Mouse (Mus musculus): ENCODE measurements at regions not wholly inside any gene's neighbourhood (a gene's known extent, or its start where the extent isn't known, plus 50 kb on each side); places are given as distances from the start of the nearest gene placed in this dataset.

DNA sequence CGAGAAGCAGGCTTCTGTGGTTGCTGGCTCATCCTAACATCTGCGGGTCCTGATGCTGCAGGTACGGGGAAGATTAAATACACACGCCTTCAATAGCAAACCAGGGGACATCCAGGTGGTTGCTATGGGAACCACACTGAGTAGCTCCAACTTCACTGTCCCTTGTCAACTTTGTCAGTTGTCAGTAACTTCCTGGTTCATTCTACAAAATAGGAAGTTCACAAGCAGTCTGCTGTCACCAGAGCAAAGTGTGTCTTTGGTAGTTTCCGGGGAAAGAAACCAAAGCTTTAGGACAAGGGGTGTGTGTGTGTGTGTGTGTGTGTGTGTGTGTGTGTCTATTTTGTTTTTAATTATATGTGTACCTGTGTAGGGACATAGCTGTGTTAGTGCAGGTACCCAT is 80.5 kb upstream of the Card11 start:
- no peak overlapping the region for H3K27ac ChIP-seq (replicated peaks; ENCODE audit: low read depth, low read length)
- H3K27me3 ChIP-seq (replicated peaks; ENCODE audit: control insufficient read depth, insufficient read depth, low read length): no peaks in the 10 kb centered on the region
- ATAC-seq (ENCODE audit: low read depth) (no peak), DNase-seq (ENCODE audit: low spot score) (no peak)
- H3K4me2 ChIP-seq (ENCODE audit: low read depth, low read length): no peak overlapping the region
- no peak overlapping the region for H3K4me3 ChIP-seq (ENCODE audit: low read depth, low read length)
- H3K4me1 ChIP-seq (ENCODE audit: control insufficient read depth, insufficient read depth, low read length): no peaks in the 10 kb centered on the region
- H3K36me3 ChIP-seq (ENCODE audit: control insufficient read depth, insufficient read depth, low read length): no peaks in the 10 kb centered on the region
- H3K9ac ChIP-seq (ENCODE audit: low read depth, low read length): no peak overlapping the region
- 62% methylated on average over 5 of the region's 5 CpGs for WGBS
- no peaks in the 10 kb centered on the region for H3K9me3 ChIP-seq (ENCODE audit: control insufficient read depth, low read length)

DNA sequence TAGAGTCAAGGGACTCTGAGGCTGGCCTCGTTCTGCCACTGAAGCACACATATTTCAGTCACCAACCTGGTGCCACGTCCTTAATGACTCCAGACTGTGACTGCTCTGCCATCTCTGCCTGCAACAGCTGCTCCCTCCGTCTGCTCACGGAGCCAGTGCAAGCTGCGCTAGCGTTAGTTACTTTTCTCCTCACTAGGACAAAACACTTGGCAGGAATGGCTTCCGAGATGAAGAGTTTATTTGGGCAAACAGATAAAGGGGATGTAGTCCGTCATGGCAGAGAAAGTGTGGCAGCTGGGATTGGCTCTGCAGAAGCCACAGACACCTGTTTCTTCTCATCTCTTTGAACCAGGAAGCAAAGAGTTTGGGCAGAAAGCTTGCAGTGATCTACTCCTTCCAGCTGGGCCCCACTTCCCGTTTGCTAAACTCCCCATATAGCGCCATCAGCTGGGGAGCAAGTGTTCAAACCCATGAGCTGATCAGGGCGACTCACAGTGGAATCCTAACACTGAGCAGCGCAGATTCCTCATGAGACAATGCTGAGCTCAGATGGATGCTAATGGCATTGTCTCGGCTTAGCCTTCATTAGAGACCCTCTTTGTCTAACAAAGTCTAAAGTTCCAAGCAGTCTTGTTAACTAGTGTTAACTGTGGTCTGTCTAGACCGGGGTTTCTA is 83.8 kb upstream of the Card11 start:
- Histone ChIP-seq H3K4me1 (ENCODE audit: control insufficient read depth, insufficient read depth, low read length) (no peaks in the 10 kb centered on the region), H3K4me3 (ENCODE audit: low read depth, low read length) (no peak overlapping the region), H3K4me2 (ENCODE audit: low read depth, low read length) (no peak overlapping the region), H3K27me3 (replicated peaks; ENCODE audit: control insufficient read depth, insufficient read depth, low read length) (no peaks in the 10 kb centered on the region), H3K9me3 (ENCODE audit: control insufficient read depth, low read length) (no peaks in the 10 kb centered on the region), H3K27ac (replicated peaks; ENCODE audit: low read depth, low read length) (no peak overlapping the region), H3K9ac (ENCODE audit: low read depth, low read length) (no peak overlapping the region), H3K36me3 (ENCODE audit: control insufficient read depth, insufficient read depth, low read length) (no peaks in the 10 kb centered on the region)
- DNase-seq (ENCODE audit: low spot score) (no peak), ATAC-seq (ENCODE audit: low read depth) (peak; percentile 63; the same call in 1 of the 2 replicates)
- 78% methylated on average over 14 of the region's 14 CpGs for WGBS

DNA sequence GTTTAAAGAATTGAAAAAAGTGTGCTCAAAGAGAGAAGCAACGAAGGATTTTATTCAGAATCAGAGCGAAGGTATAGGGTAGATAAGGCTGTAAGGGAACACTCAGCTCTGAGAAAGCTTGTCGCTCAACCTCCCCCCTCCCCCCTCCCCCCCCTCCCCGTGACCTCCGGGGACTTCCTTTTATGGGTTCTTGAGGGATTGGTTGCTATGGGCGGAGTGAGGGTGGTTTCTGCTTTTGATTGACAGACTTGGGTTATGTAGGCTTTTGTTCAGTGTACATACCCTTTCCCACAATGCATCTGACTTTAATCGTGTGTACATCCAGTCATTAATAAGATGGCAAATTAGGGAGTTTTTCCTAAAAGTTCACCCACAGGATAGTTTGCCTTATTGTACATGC is 84.4 kb upstream of the Card11 start:
- Histone ChIP-seq H3K4me3 (ENCODE audit: low read depth, low read length) (no peak overlapping the region), H3K27ac (replicated peaks; ENCODE audit: low read depth, low read length) (no peak overlapping the region), H3K27me3 (replicated peaks; ENCODE audit: control insufficient read depth, insufficient read depth, low read length) (no peaks in the 10 kb centered on the region), H3K4me2 (ENCODE audit: low read depth, low read length) (no peak overlapping the region), H3K4me1 (ENCODE audit: control insufficient read depth, insufficient read depth, low read length) (no peaks in the 10 kb centered on the region), H3K36me3 (ENCODE audit: control insufficient read depth, insufficient read depth, low read length) (no peaks in the 10 kb centered on the region), H3K9me3 (ENCODE audit: control insufficient read depth, low read length) (no peaks in the 10 kb centered on the region), H3K9ac (ENCODE audit: low read depth, low read length) (no peak overlapping the region)
- DNase-seq (ENCODE audit: low spot score) (peak; percentile 42), ATAC-seq (ENCODE audit: low read depth) (peak; percentile 64)
- 57% methylated on average over 5 of the region's 7 CpGs for WGBS

DNA sequence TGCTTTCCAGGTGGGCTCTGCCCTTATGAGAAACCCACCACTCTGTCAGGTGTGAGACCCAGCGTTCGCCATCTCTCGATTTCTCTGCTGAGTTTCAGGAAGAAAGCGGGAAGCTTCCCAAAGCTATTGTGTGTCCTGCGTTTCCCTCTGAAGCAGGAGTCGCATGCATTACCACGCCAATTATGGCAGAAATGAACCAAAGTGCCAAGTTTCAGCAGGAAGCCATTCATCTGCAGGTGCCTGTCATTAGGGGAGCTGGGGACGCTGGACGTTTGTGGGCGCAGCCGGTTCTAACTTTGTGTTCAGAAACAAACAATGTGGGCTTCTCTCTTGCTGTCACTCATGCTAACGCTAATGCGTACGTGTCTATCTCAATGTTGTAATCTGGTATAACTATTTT is 91.3 kb upstream of the Card11 start:
- Histone ChIP-seq H3K4me3 (ENCODE audit: low read depth, low read length) (no peak overlapping the region), H3K27me3 (replicated peaks; ENCODE audit: control insufficient read depth, insufficient read depth, low read length) (no peaks in the 10 kb centered on the region), H3K9me3 (ENCODE audit: control insufficient read depth, low read length) (no peaks in the 10 kb centered on the region), H3K9ac (ENCODE audit: low read depth, low read length) (no peak overlapping the region), H3K4me2 (ENCODE audit: low read depth, low read length) (no peak overlapping the region), H3K27ac (replicated peaks; ENCODE audit: low read depth, low read length) (no peak overlapping the region), H3K4me1 (ENCODE audit: control insufficient read depth, insufficient read depth, low read length) (no peaks in the 10 kb centered on the region), H3K36me3 (ENCODE audit: control insufficient read depth, insufficient read depth, low read length) (no peaks in the 10 kb centered on the region)
- no peak for ATAC-seq (ENCODE audit: low read depth)
- no peak for DNase-seq (ENCODE audit: low spot score)
- WGBS: 58% methylated on average over 14 of the region's 14 CpGs

DNA sequence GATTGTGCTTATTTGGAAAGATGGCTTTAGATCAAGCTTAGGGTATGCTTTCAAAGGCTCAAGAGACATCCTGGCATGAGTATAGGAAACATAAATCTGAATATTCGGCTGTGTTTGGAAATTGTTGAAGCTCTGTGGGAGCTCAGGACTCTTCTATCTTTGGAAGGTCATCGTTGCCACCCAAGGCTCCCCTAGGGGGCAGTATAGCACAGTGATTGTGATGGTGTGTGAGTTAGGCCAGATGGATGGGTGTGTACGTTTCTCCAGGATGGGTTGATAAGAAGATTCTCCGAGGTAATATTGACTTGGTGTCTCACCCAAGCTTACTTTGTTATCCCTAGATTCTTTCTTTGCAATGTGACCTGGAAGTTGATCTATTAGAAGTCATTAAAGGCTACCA is 93.3 kb upstream of the Card11 start:
- Histone ChIP-seq H3K9me3 (ENCODE audit: control insufficient read depth, low read length) (no peaks in the 10 kb centered on the region), H3K27ac (replicated peaks; ENCODE audit: low read depth, low read length) (no peak overlapping the region), H3K27me3 (replicated peaks; ENCODE audit: control insufficient read depth, insufficient read depth, low read length) (no peaks in the 10 kb centered on the region), H3K4me2 (ENCODE audit: low read depth, low read length) (no peak overlapping the region), H3K4me1 (ENCODE audit: control insufficient read depth, insufficient read depth, low read length) (no peaks in the 10 kb centered on the region), H3K36me3 (ENCODE audit: control insufficient read depth, insufficient read depth, low read length) (no peaks in the 10 kb centered on the region), H3K9ac (ENCODE audit: low read depth, low read length) (no peak overlapping the region), H3K4me3 (ENCODE audit: low read depth, low read length) (no peak overlapping the region)
- no peak for DNase-seq (ENCODE audit: low spot score)
- 54% methylated on average over 4 of the region's 4 CpGs for WGBS
- ATAC-seq (ENCODE audit: low read depth): no peak

DNA sequence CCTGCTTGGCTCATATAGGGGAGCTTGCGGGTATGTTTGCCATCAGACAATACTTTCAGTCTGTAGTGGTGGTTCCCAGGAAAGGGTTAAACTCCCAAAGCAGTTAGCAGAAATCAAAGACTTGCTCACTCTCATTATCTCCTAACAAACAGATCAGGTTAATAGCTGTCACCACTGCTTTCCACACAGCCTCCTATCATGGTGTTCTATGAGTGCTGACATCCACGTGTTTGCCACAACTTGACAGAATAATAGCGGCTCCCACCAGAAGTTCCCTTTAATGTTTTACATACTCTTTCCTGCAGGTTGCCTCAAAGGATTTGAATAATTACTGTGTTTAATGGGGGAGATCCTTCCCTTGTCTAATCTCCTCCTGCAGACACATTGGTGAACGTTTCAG is 97.5 kb upstream of the Card11 start:
- no peaks in the 10 kb centered on the region for H3K9me3 ChIP-seq (ENCODE audit: control insufficient read depth, low read length)
- no peaks in the 10 kb centered on the region for H3K4me1 ChIP-seq (ENCODE audit: control insufficient read depth, insufficient read depth, low read length)
- no peak overlapping the region for H3K4me2 ChIP-seq (ENCODE audit: low read depth, low read length)
- H3K4me3 ChIP-seq (ENCODE audit: low read depth, low read length): no peak overlapping the region
- H3K36me3 ChIP-seq (ENCODE audit: control insufficient read depth, insufficient read depth, low read length): no peaks in the 10 kb centered on the region
- no peak overlapping the region for H3K27ac ChIP-seq (replicated peaks; ENCODE audit: low read depth, low read length)
- H3K27me3 ChIP-seq (replicated peaks; ENCODE audit: control insufficient read depth, insufficient read depth, low read length): no peaks in the 10 kb centered on the region
- no peak overlapping the region for H3K9ac ChIP-seq (ENCODE audit: low read depth, low read length)
- WGBS: 43% methylated on average over 4 of the region's 4 CpGs
- peak; percentile 39 for DNase-seq (ENCODE audit: low spot score)
- no peak for ATAC-seq (ENCODE audit: low read depth)

DNA sequence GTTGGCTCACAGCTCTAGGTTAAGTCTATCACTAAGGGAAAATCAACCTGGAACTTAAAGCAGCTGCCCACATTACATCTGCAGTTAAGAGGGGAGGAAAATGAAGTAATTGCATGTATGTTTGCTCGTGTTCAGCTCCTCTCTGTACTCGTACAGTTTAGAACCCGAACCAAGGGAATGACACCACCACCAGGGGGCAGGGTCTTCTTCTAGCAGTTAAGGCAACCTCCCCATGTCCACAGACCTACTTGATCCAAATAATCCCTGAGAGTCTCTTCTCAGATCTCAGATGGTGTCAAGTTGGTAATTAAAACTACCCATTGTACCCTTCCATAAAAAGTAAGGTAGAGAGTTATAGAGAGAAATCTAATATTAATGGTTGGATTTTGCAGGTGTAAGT is 111.3 kb upstream of the Card11 start:
- H3K27me3 ChIP-seq (replicated peaks; ENCODE audit: control insufficient read depth, insufficient read depth, low read length): no peaks in the 10 kb centered on the region
- H3K4me3 ChIP-seq (ENCODE audit: low read depth, low read length): no peak overlapping the region
- no peaks in the 10 kb centered on the region for H3K4me1 ChIP-seq (ENCODE audit: control insufficient read depth, insufficient read depth, low read length)
- H3K9me3 ChIP-seq (ENCODE audit: control insufficient read depth, low read length): no peaks in the 10 kb centered on the region
- WGBS: 86% methylated on average over 3 of the region's 3 CpGs
- peak; percentile 12 for DNase-seq (ENCODE audit: low spot score)
- no peaks in the 10 kb centered on the region for H3K36me3 ChIP-seq (ENCODE audit: control insufficient read depth, insufficient read depth, low read length)
- no peak for ATAC-seq (ENCODE audit: low read depth)
- no peak overlapping the region for H3K27ac ChIP-seq (replicated peaks; ENCODE audit: low read depth, low read length)
- H3K4me2 ChIP-seq (ENCODE audit: low read depth, low read length): no peak overlapping the region
- H3K9ac ChIP-seq (ENCODE audit: low read depth, low read length): no peak overlapping the region

DNA sequence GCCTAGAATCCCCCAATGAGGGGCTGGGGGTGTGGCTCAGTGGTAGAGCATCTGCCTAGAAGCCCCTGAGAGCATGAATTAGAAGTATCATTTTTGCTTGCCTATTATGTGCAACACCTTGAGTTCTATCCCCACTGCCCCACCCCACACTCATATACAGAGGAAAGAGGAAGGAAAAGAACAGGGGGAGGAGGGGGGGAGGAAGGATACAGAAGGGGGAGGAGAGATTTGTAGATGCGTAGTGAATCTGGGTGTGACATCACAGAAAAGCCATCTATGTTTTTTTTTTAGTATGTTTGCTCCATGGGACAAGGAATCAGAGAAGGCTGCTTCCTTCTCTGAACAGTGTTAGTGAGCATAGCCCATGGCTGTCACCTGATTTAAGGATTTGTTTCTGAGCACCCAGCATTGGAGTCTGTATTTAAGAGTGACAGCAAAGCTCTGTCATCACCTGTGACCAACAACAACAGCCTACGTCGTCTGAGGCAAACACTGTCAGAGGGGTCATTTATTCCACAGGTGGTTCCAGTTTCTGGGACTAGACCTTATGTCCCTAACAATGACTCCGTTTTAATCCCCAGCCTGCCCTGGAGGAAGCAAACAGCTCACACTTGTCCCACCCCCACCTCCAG is 115.0 kb upstream of the Card11 start:
- H3K4me3 ChIP-seq (ENCODE audit: low read depth, low read length): no peak overlapping the region
- ATAC-seq (ENCODE audit: low read depth) (no peak), DNase-seq (ENCODE audit: low spot score) (no peak)
- WGBS: 32% methylated on average over 4 of the region's 4 CpGs
- no peak overlapping the region for H3K27ac ChIP-seq (replicated peaks; ENCODE audit: low read depth, low read length)
- no peak overlapping the region for H3K9ac ChIP-seq (ENCODE audit: low read depth, low read length)
- no peaks in the 10 kb centered on the region for H3K4me1 ChIP-seq (ENCODE audit: control insufficient read depth, insufficient read depth, low read length)
- H3K9me3 ChIP-seq (ENCODE audit: control insufficient read depth, low read length): no peaks in the 10 kb centered on the region
- no peaks in the 10 kb centered on the region for H3K36me3 ChIP-seq (ENCODE audit: control insufficient read depth, insufficient read depth, low read length)
- no peak overlapping the region for H3K4me2 ChIP-seq (ENCODE audit: low read depth, low read length)
- no peaks in the 10 kb centered on the region for H3K27me3 ChIP-seq (replicated peaks; ENCODE audit: control insufficient read depth, insufficient read depth, low read length)

DNA sequence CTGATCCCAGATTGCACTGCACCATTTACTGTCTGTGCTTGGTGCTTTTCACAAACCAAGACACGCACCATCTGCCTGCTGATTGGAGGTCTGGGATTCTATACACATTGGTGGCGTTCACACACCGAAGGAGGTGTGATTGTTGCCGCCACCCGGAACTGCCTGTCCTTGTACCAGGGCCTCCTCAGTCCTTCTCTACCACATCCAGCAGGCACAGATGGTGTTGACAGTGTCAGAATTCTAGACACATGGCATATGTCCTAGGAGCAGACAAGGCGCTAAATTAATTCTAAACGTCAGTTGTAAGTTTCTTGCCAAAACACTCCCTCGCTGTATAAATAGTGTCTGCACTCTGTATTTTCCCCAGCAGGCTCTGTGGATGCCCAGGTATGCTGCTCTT is 115.6 kb upstream of the Card11 start:
- Histone ChIP-seq H3K4me3 (ENCODE audit: low read depth, low read length) (no peak overlapping the region), H3K27ac (replicated peaks; ENCODE audit: low read depth, low read length) (no peak overlapping the region), H3K36me3 (ENCODE audit: control insufficient read depth, insufficient read depth, low read length) (no peaks in the 10 kb centered on the region), H3K4me2 (ENCODE audit: low read depth, low read length) (no peak overlapping the region), H3K9ac (ENCODE audit: low read depth, low read length) (no peak overlapping the region), H3K4me1 (ENCODE audit: control insufficient read depth, insufficient read depth, low read length) (no peaks in the 10 kb centered on the region), H3K27me3 (replicated peaks; ENCODE audit: control insufficient read depth, insufficient read depth, low read length) (no peaks in the 10 kb centered on the region), H3K9me3 (ENCODE audit: control insufficient read depth, low read length) (no peaks in the 10 kb centered on the region)
- DNase-seq (ENCODE audit: low spot score): no peak
- 62% methylated on average over 8 of the region's 8 CpGs for WGBS
- no peak for ATAC-seq (ENCODE audit: low read depth)
